Mouse (Mus musculus): ENCODE measurements at regions not wholly inside any gene's neighbourhood (a gene's known extent, or its start where the extent isn't known, plus 50 kb on each side); places are given as distances from the start of the nearest gene placed in this dataset.

DNA sequence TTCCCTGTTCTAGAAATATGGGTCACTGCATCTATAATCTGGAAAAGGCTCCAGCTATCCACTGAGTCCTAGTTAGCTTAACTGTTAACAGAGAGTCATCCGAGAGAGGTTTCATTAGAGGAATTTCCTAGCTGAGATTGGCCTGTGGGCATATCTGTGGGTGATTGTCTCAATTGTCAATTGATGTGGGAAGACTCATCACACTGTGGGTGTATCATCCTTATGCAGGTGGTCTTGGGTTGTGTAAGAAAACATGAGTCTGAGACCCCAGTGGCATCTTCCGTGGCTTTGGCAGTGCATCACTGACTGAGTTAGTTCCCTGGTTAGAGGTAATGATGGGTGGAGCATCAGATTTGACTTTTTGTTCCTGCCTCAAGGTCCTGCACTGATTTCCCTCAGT, 156.7 kb upstream of the Gm5148 start:
- no peak for DNase-seq

- DNase-seq, result no peak
Observed at GRCm38 (mm10) chr3:37879056-37879455, 154.8 kb upstream of the Gm5148 start.

- no peak for DNase-seq
Observed at GRCm38 (mm10) chr3:37876016-37876765, 151.9 kb upstream of the Gm5148 start.

- DNase-seq, result peak; percentile 58 to 66
Observed at GRCm38 (mm10) chr3:37875331-37876015, 151.2 kb upstream of the Gm5148 start.

DNA sequence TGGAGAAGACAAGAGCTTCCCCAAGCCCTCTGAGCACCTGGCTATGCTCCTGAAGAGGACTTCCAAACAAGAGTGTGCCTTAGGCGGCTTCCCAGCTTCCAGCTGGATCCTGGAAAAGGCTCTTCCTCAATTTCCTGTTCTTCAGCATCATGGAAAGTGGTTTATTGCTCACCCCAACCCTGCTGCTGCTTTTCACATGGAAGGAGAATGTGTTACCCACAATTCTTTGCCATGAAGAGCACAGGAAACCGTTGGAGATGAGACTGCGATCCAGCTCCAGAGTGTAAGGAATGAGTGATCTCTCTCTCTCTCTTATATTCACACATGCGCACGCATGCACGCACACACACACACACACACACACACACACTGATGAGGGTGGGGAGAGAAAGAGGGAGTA, 150.6 kb upstream of the Gm5148 start:
- no peak for DNase-seq

- DNase-seq, result no peak
Observed at GRCm38 (mm10) chr3:37874346-37874745, 150.1 kb upstream of the Gm5148 start.

- no peak for DNase-seq
Observed at GRCm38 (mm10) chr3:37872329-37872728, 148.0 kb upstream of the Gm5148 start.

DNA sequence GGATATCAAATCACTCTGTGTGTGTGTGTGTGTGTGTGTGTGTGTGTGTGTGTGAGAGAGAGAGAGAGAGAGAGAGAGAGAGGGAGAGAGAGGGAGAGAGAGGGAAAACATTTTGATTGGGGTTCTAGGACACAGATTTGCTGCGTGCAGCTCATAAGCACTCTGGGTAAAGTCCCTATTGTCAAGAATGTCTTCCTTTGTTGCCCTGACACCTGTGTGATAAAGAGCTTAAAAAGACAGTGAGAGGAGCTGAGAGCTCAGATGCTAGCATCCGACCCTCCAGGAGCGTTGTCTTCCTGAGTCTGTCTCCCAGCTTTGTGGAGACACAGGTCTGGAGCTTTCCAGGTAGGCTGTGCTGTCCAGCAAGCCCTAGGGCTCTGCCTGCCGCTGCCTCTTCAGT, 146.8 kb upstream of the Gm5148 start:
- DNase-seq, result no peak

- DNase-seq, result peak in 1 of 2 experiments; percentile 18
Observed at GRCm38 (mm10) chr3:37868454-37868853, 144.2 kb upstream of the Gm5148 start.

GRCm38 (mm10) chr3:37862756-37863155, 138.5 kb upstream of the Gm5148 start:
- no peak for DNase-seq

- no peak for DNase-seq
Observed at GRCm38 (mm10) chr3:37860715-37861461, 136.6 kb upstream of the Gm5148 start.

GRCm38 (mm10) chr3:37860034-37860714, 135.9 kb upstream of the Gm5148 start:
- DNase-seq, result peak; percentile 31 to 54

GRCm38 (mm10) chr3:37858624-37859302, 134.5 kb upstream of the Gm5148 start:
- DNase-seq, result no peak

- DNase-seq, result no peak
Observed at GRCm38 (mm10) chr3:37846191-37847003, 122.1 kb upstream of the Gm5148 start.

DNA sequence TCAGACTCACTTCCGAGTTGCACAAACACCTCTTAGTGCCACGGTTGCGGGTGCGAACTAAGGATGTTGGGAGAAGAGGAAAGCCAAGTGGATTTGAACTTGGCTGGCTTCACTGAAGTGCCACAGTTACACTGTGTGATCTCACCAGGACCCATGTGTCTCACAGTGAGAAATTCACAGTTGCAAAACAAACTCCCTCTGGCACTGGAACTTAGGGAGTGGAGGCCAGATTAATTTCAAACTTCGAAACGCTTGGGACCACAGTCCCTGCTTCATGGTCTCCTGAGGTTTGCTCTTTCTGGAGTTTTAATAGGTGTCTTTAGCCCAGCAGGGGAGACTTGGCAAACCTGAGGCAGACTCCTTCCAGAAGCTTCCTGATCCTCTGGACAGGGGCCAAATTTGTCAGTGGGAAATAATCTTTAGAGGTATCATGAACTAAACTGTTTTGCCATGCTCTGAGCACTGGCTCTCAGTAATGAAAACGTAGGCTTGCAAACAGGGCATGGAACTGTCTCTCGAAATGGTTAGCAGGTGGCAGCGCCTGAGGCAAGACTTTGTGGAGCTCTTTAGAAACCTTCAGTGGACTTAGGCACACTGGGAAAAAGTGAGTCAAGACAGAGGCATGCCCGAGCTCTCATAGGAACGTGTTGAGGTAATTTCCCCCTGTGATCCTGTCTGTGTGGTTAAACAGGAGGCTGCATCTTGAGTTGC, 121.2 kb upstream of the Gm5148 start:
- peak in 1 of 2 experiments; percentile 21 for DNase-seq

GRCm38 (mm10) chr3:37844731-37845312, 120.5 kb upstream of the Gm5148 start:
- no peak for DNase-seq

DNA sequence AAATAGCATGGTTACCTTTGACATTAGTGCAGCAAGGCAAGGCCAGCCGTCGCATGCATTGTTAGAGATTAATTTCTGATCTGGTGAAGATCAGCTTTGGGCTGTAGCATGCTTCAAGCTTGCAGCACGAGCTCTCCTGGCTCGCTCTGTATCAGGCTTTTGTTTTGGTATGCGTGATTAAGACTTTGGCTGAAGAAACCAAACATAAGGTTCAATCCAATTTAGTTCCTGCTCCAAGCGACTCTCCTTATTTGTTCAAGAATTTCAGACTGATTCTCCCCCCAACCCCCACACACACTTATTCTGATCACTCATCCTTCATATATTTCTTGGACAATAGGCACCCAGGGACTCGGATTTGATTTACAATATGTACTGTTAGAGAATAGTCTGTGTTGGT, 118.0 kb upstream of the Gm5148 start:
- DNase-seq, result no peak

GRCm38 (mm10) chr3:37838896-37839295, 114.6 kb upstream of the Gm5148 start:
- DNase-seq, result peak in 1 of 2 experiments; percentile 14

GRCm38 (mm10) chr3:37836749-37837148, 112.5 kb upstream of the Gm5148 start:
- peak in 1 of 2 experiments; percentile 21 for DNase-seq

DNA sequence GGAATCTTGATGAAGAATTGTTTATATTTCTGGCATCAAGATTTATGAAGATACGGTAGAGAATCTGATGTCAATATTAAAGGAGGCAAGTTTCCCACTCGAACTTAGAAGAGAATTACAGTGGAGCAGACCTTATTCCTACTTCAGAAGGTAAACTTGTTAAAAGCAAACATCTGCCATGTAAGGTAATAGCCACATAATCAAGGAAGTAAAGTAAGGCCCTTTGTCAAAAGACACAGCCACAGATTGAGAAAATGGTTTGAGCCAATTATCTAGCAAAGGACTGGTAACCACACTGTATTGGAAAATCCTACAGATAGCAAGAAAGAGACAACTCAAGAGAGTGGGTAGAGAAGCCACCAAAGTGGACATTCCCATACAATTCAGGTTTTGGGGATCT, 111.4 kb upstream of the Gm5148 start:
- no peak for DNase-seq
